ENCODE assay signal across 11 mouse cellular contexts in genomic region chr14:59330499-59330898, GRCm38 (mm10). TPM values are rescaled to one million over a fixed set of nuclear protein-coding genes. Genes with fewer than 3 reads are reported as not detected.
DNase-seq lines count a peak whose midpoint lies in the region; ATAC-seq and TF ChIP-seq lines count a peak whose summit lies in the region.
"Not testable (repeated sequence)": the region's sequence is repeated elsewhere in the genome, so short reads cannot be mapped to it uniquely, and the experiment has no call there.
"Had no signal": no experiment of that assay in that cellular context is flagged by ENCODE, and none has a peak within 500 bp of the region (broad histone marks: within the 10 kb centered on the region; RNA-seq: fewer than 3 reads in every experiment).

No protein-coding gene starts in this region.

- DNase-seq in adipocyte (ENCODE audit: low spot score), result peak; percentile 30
- peak; percentile 25 to 59 for DNase-seq in frontal cortex, postnatal 36 days (ENCODE audit: low spot score in 2 of 2)
- peak; percentile 58 for DNase-seq in intestine, embryonic 14.5 days (ENCODE audit: low spot score)
- DNase-seq in layer of hippocampus, postnatal 25 days (ENCODE audit: extremely low spot score in 1 of 2, low spot score in 1 of 2), result peak; percentile 12 to 18
- DNase-seq in lung, postnatal 0 days (ENCODE audit: low spot score), result peak; percentile 36
- peak; percentile 41 for DNase-seq in retina, embryonic 14.5 days (ENCODE audit: low spot score)
- DNase-seq in urinary bladder, adult 18-20 months (ENCODE audit: low spot score in 2 of 2), result peak; percentile 37 to 46

- H3K9ac ChIP-seq in intestine, embryonic 14.5 days (ENCODE audit: low read length); lung, postnatal 0 days (replicated peaks; ENCODE audit: low read depth): not testable (repeated sequence)

- not testable (repeated sequence) for H3K27me3 ChIP-seq in intestine, embryonic 14.5 days (replicated peaks; ENCODE audit: control insufficient read depth, insufficient read depth, low read length); lung, postnatal 0 days (replicated peaks; ENCODE audit: insufficient read depth, low read length)

- not testable (repeated sequence) for H3K27ac ChIP-seq in cortical plate, adult 2 months (ENCODE audit: insufficient read depth, low read length); intestine, embryonic 14.5 days (ENCODE audit: low read depth); lung, postnatal 0 days (ENCODE audit: low read length)

- not testable (repeated sequence) for H3K4me3 ChIP-seq in cortical plate, adult 2 months (ENCODE audit: insufficient read depth, low read length); intestine, embryonic 14.5 days (ENCODE audit: low read depth, low read length); lung, postnatal 0 days (ENCODE audit: low read depth, low read length)

- not testable (repeated sequence) for H3K4me2 ChIP-seq in intestine, embryonic 14.5 days (ENCODE audit: low read length); lung, postnatal 0 days (replicated peaks; ENCODE audit: low read depth, low read length)

- 44% methylated on average over 3 of the region's 3 CpGs for WGBS in intestine, embryonic 14.5 days
- 23% methylated on average over 3 of the region's 3 CpGs for WGBS in lung, postnatal 0 days

- not testable (repeated sequence) for TF ChIP-seq POLR2A in cortical plate, adult 2 months (IDR thresholded peaks at IDR 0.05; ENCODE audit: extremely low read depth, insufficient read depth, low read length)

- TF ChIP-seq CTCF in cortical plate, adult 2 months (IDR thresholded peaks at IDR 0.05; ENCODE audit: extremely low read depth, insufficient read depth, low read length), result peak; percentile 50
- TF ChIP-seq CTCF in lung, postnatal 0 days (IDR thresholded peaks at IDR 0.05), result peak; percentile 62

- ATAC-seq in intestine, embryonic 14.5 days (replicated peaks; ENCODE audit: low FRiP score, low TSS enrichment, low read depth), result 0 out of 2 replicates have a peak, but pooled peaks have one; percentile 27
- ATAC-seq in lung, postnatal 0 days, result not testable (repeated sequence)

- H3K36me3 ChIP-seq in intestine, embryonic 14.5 days (ENCODE audit: control insufficient read depth, insufficient read depth, low read length); lung, postnatal 0 days (ENCODE audit: insufficient read depth, low read length): not testable (repeated sequence)

- not testable (repeated sequence) for H3K4me1 ChIP-seq in cortical plate, adult 2 months (ENCODE audit: control insufficient read depth, insufficient read depth, low read length); intestine, embryonic 14.5 days (replicated peaks; ENCODE audit: control insufficient read depth, insufficient read depth, low read length); lung, postnatal 0 days (ENCODE audit: insufficient read depth, low read depth, low read length)

- TF ChIP-seq EP300 in lung, postnatal 0 days (IDR thresholded peaks at IDR 0.05), result not testable (repeated sequence)

- H3K9me3 ChIP-seq in intestine, embryonic 14.5 days (ENCODE audit: control insufficient read depth, low read length); lung, postnatal 0 days (ENCODE audit: low read length): not testable (repeated sequence)

RNA-seq across cellular contexts. Expression of gene Phf11b, which starts 10.7 kb away (rescaled TPM):
- polyA plus RNA-seq in cortical plate, adult 2 months (2012; rRNA removed), result 0.23 and 0.42 TPM in 2 replicates
- polyA plus RNA-seq in intestine, embryonic 14.5 days (2014; fragmentation: Nextera tagmentation; extraction: Ambion mirVana), result 0.96 and 1.0 TPM in 2 replicates
- not detected for total RNA-seq in layer of hippocampus, postnatal 25 days (2021)
- 1.5 TPM in 2 replicates for polyA plus RNA-seq in lung, postnatal 0 days (2015; fragmentation: Nextera tagmentation; extraction: Ambion mirVana)
- polyA plus RNA-seq: limb, embryonic 12.5 days had no signal

RNA-seq across cellular contexts. Expression of gene Phf11a, which starts 33.2 kb away (rescaled TPM):
- not detected in 2 replicates for polyA plus RNA-seq in cortical plate, adult 2 months (2012; rRNA removed)
- 0.13 TPM in 1 of 2 replicates, not detected in the other for polyA plus RNA-seq in intestine, embryonic 14.5 days (2014; fragmentation: Nextera tagmentation; extraction: Ambion mirVana)
- total RNA-seq in layer of hippocampus, postnatal 25 days (2021), result not detected
- 0.14 and 0.25 TPM in 2 replicates for polyA plus RNA-seq in lung, postnatal 0 days (2015; fragmentation: Nextera tagmentation; extraction: Ambion mirVana)
- polyA plus RNA-seq: embryonic facial prominence, embryonic 13.5 days; heart, embryonic 13.5 days; limb, embryonic 12.5 days had no signal

RNA-seq across cellular contexts. Expression of gene Phf11d, which starts 34.8 kb away (rescaled TPM):
- 1.3 TPM in 2 replicates for polyA plus RNA-seq in cortical plate, adult 2 months (2012; rRNA removed)
- 2.4 and 3.1 TPM in 2 replicates for polyA plus RNA-seq in intestine, embryonic 14.5 days (2014; fragmentation: Nextera tagmentation; extraction: Ambion mirVana)
- total RNA-seq in layer of hippocampus, postnatal 25 days (2021), result under 1 TPM; 0.59 to 0.73 TPM
- polyA plus RNA-seq in lung, postnatal 0 days (2015; fragmentation: Nextera tagmentation; extraction: Ambion mirVana), result 11.8 and 12.7 TPM in 2 replicates
